Mouse (Mus musculus) mesoderm, embryonic 11.5 days (tissue): ENCODE measurements around the gene Col8a2.

Experiments
- DNase-seq: peaks from one replicate; pipeline ENCODE4 v3.0.0-alpha.2; 2012; ENCODE audit warnings: low read depth, low spot score

The Col8a2 gene

DNA sequence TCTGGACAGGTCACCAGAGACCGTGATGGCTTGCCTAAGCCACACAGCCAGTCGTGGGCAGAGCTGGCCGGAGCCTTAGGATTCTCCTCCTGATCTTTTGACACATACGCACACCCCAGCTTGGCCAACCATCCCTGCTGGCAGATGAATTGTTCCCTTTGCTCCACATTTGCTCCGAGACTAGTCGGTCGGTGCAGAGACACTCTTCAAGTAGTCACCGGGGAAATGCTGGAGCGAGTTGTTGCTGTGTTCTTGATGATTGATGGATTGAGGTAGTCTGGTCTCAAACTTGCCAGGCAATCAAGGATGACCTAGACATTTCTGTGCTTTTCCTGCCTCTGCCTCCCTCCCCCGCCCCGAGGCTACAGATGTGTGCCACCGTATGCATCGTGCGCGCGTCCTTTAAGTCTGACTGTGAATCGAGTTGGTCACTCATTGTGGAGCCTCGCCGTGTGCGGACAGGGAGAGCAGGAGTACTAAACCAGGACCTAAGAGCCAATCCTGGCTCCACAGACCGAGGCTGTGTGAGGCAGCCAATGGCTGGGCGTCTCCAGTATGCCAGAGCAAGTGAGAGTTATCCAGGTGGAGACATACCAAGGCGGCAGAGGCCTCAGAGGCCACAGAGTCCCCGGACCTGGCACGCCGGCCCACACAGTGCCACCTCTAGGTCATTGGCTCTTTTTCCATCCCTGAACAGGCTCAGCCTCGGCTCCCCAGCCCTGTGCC is 15.2 kb downstream of the Col8a2 start:
- DNase-seq, result peak; percentile 44

DNA sequence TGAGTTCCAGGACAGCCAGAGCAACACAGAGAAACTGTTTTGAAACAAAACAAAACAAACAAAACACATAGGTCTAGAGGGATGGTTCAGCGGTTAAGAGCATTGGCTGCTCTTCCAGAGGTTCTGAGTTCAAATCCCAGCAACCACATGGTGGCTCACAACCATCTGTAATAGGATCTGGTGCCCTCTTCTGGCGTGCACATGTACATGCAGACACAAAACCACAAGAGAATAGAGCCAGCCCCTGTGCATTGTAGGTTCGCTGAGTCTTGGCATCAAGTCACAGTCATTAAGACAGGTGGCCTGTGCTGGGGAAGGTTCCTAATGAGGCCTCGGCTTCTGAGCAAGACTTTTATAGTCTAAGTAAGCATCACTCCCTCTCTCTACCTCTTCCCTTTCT is 17.3 kb downstream of the Col8a2 start:
- no peak for DNase-seq

DNA sequence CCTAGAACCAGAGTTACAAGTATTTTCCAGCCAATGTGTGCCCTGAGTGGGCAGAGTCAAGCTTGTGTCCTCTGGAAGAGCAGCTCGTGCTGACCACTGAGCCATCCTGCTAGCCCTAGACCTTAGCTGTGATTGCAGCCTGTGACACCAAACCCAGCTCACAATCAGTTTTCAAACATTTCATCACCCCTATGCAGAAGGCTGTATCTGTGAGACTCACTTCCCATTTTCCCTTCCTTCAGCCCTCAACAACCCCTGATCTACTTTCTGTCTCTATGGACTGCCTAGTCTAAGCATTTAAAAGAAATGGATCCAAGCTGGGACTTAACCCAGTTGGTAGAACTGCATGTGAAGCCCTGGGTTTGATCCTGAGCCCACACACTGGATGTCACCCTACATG is 18.8 kb downstream of the Col8a2 start:
- DNase-seq, result no peak

DNA sequence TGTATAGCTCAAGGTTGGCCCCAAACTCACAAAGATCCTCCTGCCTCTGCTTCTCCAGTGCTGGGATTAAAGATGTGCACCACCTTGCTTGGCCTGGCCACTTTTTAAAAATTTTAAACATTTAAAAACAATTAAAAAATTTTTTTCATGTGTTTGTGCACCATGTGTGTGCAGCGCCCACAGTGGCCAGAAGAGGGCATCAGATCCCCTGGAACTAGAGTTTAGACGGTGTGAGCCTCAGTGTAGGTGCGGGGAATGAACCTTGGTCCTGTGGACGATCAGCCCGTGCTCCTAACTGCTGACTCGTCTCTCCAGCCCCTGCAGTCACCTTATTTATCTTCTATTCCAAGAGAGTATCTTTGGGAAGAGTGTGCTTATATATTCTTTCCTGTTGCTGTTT is 19.5 kb downstream of the Col8a2 start:
- no peak for DNase-seq

DNA sequence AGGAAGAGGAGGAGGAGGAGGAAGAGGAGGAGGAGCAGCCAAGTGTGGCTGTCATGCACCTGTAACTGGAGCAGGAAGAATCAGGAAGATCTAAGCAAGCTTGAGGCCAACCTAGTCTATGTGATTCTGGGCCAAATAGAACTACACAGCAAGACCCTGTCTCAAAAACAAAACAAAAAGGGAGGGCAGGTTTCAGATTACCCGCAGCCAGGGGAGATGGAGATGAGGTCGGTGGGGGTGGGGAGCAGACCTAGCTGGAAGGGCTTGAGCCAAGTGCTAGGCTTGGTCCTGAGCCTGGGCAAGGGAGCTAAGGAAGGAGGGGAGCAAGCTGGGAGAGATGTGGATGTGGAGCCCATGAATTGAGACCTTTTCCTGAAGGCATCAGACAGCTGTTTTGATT is 20.2 kb downstream of the Col8a2 start:
- no peak for DNase-seq

DNA sequence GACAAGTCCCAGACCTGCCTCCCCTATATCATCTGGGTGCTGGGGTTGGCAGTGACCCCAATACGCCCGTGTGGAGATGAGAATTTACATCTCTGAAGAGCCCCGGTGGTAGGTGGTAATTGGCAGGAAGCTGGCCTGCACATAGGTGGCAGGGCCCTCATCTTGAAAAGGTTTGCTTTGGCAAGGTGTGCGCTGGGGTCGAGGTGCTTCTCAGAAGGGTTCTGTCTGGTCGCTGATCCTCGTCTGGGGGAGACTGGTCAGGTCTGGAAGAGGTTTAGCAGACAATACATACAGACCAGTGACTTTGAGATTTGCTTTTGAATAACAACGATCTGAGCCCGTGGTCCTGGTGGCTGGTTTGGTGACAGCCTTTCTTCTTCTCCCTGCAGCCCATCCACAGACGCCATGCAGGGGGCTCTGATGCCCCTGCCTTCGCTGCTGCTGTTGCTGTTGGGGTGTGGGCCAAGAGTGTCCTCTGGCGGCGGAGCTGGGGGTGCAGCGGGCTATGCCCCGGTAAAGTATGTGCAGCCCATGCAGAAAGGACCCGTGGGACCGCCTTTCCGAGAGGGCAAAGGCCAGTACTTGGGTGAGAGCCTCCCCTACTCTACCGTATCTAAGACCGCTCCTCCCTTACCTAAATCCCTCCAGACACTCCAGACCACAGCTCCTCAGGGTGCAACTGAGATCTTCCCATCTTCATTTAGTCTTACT is 22.8 kb downstream of the Col8a2 start:
- peak; percentile 53 for DNase-seq

DNA sequence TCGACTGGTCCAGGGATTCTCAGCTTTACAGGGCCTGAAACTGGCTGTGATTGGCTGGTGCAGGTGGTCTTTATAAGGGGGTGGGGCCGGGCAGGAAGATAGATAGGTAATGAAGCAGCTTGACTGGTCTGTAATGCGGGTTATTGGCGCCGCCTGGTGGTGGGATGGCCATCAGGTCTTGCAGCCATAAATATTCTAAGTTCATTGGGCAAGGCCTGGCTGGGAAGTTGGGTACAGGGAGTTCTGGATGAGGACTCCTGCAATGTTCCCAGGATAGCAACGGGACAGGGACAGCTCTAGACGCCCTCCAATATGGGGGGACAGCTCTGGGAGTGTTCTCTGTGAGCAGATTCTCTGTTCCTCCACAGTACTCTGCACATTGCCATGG is 23.3 kb downstream of the Col8a2 start:
- DNase-seq, result peak; percentile 94

DNA sequence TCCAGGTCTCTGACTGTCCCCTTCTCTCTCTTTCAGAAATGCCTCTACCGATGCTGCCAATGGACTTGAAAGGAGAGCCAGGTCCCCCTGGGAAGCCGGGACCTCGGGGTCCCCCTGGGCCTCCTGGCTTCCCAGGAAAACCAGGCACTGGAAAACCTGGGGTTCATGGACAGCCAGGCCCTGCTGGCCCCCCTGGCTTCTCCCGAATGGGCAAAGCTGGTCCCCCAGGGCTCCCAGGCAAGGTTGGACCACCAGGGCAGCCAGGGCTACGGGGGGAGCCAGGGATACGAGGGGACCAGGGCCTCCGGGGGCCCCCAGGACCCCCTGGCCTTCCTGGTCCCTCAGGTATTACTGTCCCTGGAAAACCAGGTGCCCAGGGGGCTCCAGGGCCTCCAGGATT is 23.8 kb downstream of the Col8a2 start:
- no peak for DNase-seq

DNA sequence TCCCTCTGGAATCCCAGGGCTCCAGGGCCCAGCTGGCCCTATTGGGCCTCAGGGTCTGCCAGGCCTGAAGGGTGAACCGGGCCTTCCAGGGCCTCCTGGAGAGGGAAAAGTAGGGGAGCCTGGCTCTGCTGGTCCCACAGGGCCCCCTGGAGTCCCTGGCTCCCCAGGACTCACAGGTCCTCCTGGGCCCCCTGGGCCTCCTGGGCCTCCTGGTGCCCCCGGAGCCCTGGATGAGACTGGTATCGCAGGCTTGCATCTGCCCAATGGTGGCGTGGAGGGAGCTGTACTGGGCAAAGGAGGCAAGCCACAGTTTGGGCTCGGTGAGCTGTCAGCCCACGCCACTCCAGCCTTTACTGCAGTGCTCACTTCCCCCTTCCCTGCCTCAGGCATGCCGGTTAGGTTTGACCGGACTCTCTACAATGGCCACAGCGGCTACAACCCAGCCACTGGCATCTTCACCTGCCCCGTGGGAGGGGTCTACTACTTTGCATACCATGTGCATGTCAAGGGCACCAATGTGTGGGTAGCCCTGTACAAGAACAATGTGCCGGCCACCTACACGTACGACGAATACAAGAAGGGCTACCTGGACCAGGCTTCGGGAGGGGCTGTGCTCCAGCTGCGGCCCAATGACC is 25.1 kb downstream of the Col8a2 start:
- no peak for DNase-seq

DNA sequence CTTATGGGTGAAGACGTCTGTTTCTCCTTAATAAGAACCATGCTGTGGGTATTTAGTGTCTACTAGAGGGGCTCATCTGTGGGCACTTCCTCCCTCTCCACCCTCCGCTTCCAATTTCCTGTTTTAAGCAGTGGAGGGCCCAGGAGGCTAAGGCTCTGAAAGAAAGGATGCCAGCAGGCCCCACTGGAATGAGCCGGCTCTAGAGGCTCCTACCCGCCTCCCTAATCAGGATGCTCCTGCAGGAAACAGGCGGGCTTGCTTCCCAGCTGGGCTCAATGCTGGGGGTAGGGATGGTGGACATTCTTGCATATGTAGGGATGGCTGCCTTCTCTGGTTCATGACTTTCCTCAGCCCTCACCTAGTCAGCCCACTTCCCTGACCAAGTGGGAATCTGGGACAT is 26.6 kb downstream of the Col8a2 start:
- DNase-seq, result no peak

DNA sequence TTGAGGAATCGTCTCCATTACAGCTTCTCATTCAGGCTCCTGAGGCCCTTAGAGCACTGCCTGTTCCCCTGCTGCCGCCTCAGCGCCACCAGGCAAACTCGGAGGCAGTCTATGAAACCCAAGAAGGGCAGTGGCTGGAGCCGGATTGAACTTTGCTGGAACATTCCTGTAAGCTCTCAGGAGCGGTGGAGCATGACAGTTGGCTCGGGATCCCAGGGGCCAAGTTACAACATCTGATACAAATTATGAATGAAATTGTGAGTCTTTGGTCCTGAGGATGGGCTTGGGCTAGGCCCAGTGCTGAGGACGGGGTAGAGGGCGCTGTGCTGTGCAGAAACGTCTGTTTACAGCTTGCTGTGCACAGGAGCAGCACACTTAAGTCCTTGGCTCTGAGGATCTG is 27.8 kb downstream of the Col8a2 start:
- DNase-seq, result peak; percentile 43

DNA sequence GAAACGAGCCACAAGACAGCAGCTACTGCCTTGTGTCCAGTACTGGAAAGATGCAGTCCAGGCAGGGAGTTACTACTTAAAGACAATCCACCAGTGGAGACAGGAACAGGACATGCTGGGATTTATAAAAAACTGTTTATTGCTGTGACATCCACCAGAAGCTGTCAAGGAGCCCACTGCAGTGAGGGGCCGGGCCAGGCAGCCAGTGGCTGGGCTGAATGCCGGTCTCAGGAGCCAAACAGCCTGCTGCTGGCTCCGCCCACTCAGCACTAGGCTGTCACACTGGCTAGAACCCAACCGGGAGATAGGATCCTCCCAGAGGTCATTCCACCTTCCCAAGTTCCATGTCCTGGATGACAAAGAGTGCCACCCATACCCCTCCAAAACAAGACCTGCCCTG is 29.3 kb downstream of the Col8a2 start:
- no peak for DNase-seq

DNA sequence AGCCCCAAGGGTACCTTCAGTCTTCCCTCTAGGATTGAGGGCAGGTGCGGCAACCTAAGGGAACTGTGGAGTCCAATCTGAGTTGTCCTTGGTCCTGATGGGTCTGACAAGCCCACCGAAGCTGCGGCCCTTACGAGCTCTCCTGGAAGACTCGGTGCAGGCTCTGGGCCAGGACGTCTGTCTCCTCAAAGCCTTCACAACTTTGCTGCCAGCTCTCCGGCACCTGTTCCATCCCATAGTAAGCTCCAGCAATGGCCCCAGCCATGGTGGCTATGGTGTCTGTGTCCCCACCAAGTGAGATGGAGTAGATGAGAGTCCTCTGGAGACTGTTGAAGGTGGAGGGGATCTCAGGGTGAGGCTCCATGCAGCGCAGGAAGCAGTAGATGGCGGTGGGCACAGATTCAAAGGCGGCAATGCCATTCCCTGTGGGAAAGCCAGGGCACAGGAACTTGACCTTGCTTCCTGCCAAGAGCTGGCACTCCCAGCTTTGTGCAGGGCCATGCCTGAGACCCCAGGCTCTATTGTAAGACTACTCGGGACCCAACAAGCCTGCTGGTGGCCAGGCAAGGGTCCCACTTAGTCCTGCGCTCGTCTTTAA is 29.9 kb downstream of the Col8a2 start:
- DNase-seq, result no peak

DNA sequence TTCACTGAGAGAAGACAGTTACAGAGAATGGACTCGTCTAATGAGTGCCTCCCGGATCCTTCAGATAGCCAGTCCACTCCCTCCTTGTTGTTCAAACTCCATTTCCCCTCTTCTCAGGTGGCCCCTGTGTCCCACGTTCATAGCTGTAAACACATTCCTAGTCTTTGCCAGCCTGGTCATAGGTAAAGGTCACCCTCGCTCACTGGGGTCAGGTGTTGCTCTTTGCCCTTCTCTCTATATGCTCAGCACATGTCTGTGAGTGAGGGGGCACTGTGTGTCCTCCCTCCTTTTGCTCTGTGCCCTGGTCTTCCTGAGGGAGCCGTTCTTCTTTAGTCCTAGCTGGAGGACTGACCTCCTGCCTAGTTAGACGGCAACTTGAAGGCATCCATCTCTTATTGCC is 33.2 kb downstream of the Col8a2 start:
- no peak for DNase-seq

DNA sequence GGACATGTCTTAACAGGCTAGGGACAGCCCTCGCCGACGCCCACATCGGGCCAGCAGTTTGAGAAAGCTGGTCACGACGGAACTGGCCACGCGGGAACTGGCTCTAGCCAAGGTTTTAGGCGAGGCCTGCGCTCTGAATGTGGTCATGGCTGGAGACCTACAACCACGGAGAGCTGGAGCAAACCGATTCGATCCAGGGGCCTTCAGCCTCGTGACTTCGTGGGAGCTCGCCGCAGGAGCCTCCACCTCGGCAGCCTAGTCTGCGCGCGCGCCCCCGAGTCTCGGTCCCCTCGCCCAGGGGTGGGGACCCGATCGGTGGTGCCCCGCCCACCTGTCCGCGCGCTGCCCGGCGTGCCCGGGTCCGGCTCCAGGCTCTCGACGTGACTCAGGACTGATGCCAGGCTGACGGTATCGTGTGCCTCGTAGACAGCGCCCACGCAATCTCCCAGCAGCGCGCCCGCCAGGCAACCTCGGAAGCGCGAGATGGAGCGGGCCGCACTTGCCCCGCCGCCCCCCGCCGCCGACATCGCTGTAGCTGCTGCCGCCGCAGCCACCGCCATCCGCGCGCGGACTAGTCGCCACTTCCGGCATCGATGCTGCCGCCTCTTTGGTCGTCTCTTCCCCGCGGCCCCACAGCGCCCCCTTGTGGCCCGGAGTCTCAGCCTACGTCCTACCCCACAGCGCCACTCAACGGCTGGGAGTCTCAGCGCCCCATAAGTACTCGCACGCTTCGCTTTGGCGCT is 34.7 kb downstream of the Col8a2 start, which contains the start of gene Adprhl2:
Adprhl2 (minus strand) TSS at position 593 of the 743 bp plus-strand sequence.
- DNase-seq, result peak; percentile 98

DNA sequence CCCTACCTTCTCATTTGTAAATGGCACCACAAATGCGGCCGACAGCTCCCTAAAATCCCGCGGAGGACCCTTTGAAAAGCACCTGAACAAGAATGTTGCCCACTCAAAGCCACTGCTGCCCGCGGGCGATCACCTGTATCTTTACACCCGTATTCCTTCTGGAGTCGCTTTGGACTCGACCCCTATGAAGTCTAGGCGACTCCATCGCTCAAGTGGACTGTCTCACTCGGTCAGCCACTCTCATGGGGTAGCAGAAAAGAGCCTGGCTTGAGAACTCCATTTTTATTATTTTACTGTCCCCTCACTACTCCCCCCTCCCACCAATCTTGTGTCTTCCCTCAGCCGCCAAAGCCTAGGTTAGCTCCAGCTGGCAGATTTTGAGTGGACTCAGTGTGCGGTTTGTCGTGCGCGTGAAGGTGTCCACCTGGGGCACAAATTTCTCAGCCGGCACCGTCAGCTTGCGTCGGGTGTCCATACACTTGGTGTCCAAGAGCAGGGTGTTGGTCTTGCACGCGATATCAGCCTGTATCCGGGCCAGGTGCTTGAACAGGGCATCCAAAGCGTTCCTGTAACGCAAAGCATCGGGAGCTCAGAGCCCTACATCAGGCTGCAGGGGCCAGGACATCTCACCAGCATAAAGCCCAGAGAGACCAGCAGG is 35.4 kb downstream of the Col8a2 start:
- DNase-seq, result no peak

DNA sequence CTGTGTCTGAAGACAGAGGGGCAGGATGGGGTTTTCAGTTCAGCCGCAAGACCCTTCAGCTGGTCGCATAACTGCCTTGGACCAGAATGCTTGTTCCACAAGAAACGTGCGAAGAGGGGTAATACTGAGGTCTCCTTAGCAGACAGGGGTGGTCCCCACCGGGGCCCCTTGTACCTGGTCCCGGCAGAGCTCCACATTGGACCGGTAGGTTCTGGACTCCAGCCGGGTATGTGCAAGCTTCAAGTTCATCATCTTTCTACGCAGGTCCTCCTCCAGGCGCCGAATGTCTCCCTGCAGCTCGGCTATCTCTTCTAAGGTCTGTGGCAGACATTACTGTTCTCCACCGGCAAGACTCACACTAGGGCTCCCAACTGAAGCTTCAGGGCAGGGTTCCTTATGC is 36.1 kb downstream of the Col8a2 start:
- no peak for DNase-seq

DNA sequence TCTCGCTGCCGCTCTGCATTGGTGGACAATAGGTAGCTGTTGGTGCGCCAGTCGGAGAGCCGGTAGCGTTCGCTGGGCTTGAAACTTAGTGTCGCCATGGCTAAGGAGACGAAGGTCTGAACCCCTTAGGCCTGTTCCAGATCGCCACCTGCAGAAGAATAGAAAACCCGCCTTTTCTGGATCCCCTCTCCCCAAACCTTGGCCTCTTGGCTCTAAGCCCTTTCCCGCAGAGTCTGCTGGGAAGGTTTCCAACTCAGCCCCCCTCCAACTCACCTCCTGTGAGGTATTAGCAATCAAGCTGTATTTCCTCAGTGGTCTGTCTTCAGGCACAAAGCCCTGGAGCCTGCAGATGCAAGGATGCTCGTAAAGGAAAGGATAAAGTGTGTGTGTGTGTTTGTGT is 38.3 kb downstream of the Col8a2 start:
- no peak for DNase-seq

DNA sequence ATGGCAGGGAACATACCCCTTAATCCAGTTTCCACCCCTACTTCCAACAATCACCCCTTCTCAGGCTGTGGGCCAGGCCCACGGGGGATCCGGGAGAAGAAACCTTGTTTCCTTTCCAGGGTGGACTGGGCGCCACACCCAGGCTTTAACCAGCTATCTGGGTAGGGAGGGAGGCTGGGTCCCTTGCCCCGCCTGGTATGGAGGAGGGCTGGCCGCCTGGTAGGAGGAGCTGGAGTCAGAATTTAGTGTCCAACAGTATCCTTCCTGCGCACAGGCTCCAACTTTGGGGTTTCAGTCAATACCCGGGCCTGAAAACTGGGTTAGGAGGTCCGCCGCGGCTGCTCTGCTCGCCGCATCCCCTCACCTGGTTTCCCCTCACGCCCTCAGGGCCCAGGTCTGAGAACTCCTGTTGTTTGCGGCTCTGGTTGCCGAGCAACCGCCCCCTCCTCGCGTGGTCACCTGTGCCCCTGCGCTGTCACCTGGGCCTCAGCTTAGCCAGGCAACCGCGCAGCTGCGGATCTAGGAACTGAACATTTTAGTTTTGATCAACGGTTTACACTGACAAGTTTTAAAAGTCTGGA is 38.8 kb downstream of the Col8a2 start, which contains the start of gene Tekt2:
Tekt2 (minus strand) TSS at position 408 of the 581 bp plus-strand sequence.
- no peak for DNase-seq

DNA sequence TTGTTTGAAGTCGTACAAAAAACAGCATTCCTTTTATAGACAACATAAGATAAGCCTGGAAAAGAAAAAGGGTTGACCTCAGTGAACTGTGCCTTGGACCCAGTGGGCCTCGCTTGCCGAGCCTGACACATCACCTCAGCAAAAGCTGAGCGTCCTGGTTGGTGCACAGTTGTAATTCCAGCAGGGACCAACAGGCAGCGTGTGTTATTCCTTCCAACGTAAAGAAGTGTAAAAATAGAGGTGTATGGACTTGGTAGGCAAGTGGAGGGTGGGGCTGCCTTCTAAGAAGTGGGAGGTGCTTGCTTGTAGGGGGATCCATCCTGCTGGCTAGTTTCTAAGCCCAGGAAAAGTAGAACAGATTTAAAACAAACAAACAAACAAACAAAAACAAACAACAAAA is 39.4 kb downstream of the Col8a2 start:
- DNase-seq, result no peak

DNA sequence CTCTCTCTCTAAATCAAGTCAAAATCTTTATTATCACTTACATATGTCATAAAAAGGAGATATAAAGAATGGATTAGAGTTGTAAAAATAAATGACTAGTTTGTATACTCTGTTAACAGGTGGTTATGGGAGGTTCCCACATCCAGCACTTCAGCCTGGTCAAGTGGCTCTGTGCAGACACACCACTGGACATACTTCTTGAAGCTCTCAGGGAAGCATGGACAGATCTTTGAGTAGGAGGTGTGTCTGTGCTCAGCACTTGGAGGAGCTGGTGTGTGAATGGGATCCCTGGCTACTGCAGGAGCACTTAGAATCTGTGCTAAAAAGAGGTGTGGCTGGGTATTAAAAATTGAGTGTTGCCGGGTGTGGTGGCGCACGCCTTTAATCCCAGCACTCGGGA is 43.7 kb downstream of the Col8a2 start:
- no peak for DNase-seq
